Mouse (Mus musculus) liver, postnatal 0 days (tissue): ENCODE measurements around the gene Clcnka.

ENCODE experiments used
- CTCF ChIP-seq: sonication (generic); IDR thresholded peaks from 2 replicates; pipeline ENCODE4 v1.5.1; 2016; ENCODE audit warnings: antibody characterized with exemption, low read depth
- EP300 ChIP-seq: IDR thresholded peaks from 2 replicates; pipeline ENCODE4 v1.6.1; 2016; ENCODE audit warnings: antibody characterized with exemption, low read depth, mild to moderate bottlenecking

DNA sequence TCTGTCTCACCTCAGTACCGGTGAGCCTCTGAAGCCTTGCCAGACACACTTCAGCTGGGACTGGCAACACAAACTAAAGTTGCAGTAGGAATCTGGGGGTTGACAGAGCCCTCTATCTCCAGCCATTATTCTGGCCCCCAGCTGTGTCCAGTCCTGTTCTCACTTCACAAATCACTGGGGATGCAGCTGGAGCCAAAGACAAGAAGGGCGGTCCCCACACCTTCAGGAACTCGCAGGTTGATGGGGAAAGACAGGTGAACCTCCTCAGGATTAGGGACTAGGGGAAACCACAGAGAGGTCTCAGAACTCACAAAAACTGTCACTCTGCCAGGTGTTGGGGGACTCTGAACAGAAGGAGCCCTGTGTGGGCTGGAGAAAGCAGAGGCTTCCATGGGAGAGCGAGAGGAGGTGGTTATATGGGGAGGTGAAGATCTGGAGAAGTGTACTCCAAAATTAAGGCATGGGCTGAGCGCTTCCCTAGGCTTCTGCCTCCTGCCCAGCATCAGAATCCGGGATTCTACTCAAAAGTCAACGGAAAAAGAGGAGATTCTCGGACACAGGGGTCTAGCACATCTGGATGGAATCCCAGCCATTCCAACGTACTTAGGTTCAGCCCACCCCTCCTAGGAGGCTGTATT lies 21.8 kb upstream of the Clcnka start, which contains the start of gene Hspb7:
- TF ChIP-seq CTCF (no peak), EP300 (no peak)
